Mouse (Mus musculus) ES-Bruce4 (cell line): ENCODE results near the gene Id2.

Experiments used
- CTCF ChIP-seq: IDR thresholded peaks from one replicate; pipeline ENCODE4 v1.8.1; 2011; ENCODE audit warnings: low read depth, low read length
- EP300 ChIP-seq: IDR thresholded peaks from 2 replicates; pipeline ENCODE4 v1.6.1; 2011; ENCODE audit warnings: low read depth, low read length; ENCODE audit not compliant: insufficient read depth
- POLR2A ChIP-seq: IDR thresholded peaks from one replicate; pipeline ENCODE4 v1.8.1; 2011; ENCODE audit warnings: low read length; ENCODE audit not compliant: insufficient read depth

DNA sequence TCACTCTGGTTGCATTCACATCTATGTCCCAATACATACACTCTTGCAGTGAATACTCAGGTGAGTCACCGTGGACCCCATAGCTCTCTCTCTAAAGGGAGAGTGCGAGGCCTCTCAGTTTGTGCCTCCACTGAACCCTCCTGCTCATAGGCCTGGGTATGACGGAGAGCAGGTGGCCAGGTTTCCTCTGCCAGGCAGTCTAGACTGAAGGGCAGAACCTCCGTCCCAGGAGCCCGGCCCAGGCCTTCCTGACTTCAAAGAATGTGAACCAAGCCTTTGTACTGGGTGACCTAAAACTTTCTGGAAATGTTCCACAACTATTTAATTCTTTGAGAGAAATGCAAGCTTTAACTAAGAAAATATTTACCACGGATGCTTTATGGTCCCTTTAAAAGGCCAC, 7.0 kb upstream of the Id2 start:
- TF ChIP-seq CTCF (no peak), POLR2A (no peak), EP300 (no peak)
